Mouse (Mus musculus): ENCODE results near the gene Negr1. TPM values are rescaled to one million over a fixed set of nuclear protein-coding genes. Genes with fewer than 3 reads are reported as not detected.
A peak's percentile ranks its signal among the peaks of the same experiment; 100 is the strongest.
"Not testable (repeated sequence)": the region's sequence is repeated elsewhere in the genome, so short reads cannot be mapped to it uniquely, and the experiment has no call there.

Negr1 gene
- total RNA-seq, 2 experiments from 2014 or later: 1.6 to 2.1 TPM

DNA sequence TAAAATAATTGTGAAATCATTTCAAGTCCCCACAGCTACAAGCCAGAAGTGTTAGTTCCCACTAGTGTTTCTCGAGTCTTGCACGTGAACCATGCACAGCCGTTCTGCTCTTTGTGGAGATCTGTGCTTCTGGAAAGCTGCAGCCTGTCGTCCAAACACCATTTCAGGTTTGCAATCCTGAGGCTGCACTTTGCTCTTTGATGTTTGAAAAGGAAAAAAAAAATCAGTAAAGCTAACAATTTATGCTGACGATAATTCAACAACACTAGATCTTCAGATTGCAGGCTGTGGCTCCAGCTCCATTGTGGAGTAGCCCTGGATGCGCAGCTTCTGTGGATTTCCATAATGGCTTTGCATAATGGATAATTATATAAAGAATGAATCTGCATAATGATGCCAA, 463.0 kb downstream of the Negr1 start:
- DNase-seq: no peak

GRCm38 (mm10) chr3:157031513-157032142, 470.0 kb downstream of the Negr1 start:
- no peak for DNase-seq

DNA sequence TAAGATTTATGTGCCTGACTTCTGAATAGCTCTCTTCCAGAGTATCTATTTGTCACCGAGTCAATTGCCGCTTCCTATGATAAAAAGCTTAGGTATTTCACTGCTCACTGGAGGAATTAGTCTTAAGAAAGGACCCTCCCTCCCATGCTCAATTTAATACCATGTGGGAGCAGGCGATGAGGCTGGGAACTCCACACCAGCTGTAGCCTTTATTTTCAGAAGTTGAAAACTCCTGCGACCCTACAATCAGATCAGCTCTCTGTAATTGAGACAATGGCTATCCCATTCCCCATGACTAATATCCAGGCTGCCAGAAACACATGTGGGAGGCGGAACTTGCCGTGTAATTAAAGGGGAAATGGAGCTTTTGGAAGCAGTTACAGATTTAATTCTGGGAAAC, 474.4 kb downstream of the Negr1 start:
- DNase-seq: no peak

DNA sequence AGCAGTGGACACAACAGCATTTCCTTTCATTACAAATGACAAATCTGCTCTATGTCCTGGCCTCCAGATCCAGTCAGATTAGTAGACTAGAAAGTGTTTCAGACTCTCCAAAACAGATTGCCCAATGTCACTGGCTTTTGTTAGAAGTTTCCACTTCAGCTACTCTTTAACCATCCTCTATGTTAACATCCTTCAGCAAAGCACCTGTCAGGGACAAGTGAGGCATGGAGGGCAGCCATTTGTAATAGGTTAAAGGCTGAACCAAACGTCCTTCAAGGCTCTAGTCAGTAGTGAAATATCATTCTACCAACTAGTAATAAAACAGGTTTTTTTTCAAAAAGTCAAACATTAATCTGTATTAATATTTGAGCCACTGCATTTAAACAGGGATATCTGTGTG, 475.0 kb downstream of the Negr1 start:
- no peak for DNase-seq

GRCm38 (mm10) chr3:157040619-157041018, 479.0 kb downstream of the Negr1 start:
- no peak for DNase-seq

DNA sequence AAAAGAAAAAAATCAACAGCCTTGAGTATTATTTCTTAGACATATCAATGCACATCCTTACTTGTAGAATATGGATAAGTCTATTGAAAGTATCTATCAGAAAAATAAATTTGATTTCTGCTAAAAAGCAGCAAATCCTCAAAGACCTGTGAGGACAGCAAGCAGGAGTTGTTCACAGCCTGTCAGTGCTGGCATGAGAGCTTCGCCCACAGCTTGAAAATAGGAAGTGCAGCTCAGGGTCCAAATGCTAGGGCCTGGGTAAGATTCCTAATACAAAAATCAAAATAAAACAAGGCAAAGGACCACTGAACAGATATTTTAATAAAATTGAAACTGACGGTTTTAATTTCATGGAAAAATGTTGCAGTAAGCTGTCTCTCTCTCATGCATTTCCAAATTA, 483.0 kb downstream of the Negr1 start:
- DNase-seq: no peak

- not testable (repeated sequence) for DNase-seq
These were observed 502.8 kb downstream of the Negr1 start for GRCm38 (mm10) chr3:157064438-157064837.

DNA sequence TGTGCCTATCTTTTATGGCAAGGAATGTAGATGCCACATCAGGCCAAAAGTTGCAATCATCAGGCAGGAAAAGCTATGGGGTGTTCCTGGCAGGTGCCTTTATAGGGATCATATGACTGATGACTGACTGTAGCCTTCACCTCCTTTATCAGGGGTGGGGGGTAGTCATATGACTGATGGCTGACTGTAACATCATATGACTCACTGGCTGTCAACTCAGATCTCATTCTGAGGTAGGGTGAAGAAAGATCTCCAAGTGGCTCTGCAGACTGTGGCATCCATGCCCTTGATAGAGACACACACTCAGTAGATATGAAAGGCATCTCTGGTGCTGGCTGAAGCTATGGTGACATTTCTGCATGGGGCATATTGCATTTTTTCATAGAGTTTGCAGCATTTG, 504.7 kb downstream of the Negr1 start:
- DNase-seq: no peak

GRCm38 (mm10) chr3:157079250-157079965, 517.8 kb downstream of the Negr1 start:
- no peak for DNase-seq

DNA sequence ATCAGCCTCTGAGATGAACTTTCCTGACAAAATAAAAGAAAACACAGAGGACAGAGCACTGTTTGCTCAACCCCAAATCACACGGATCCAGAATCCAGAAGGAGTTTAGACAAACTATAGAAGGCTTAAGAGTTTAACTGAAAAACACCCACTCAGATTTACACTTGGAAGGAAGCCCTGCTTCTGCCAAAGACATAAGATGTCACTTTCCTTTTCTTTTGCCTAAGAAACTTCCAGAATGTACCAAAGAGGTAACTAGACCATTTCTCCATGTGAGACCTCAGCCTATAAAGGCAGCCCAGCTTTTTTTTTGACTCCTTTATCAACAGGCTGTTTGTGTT, 518.3 kb downstream of the Negr1 start:
- DNase-seq: no peak

GRCm38 (mm10) chr3:157080585-157080984, 519.0 kb downstream of the Negr1 start:
- DNase-seq: no peak

DNA sequence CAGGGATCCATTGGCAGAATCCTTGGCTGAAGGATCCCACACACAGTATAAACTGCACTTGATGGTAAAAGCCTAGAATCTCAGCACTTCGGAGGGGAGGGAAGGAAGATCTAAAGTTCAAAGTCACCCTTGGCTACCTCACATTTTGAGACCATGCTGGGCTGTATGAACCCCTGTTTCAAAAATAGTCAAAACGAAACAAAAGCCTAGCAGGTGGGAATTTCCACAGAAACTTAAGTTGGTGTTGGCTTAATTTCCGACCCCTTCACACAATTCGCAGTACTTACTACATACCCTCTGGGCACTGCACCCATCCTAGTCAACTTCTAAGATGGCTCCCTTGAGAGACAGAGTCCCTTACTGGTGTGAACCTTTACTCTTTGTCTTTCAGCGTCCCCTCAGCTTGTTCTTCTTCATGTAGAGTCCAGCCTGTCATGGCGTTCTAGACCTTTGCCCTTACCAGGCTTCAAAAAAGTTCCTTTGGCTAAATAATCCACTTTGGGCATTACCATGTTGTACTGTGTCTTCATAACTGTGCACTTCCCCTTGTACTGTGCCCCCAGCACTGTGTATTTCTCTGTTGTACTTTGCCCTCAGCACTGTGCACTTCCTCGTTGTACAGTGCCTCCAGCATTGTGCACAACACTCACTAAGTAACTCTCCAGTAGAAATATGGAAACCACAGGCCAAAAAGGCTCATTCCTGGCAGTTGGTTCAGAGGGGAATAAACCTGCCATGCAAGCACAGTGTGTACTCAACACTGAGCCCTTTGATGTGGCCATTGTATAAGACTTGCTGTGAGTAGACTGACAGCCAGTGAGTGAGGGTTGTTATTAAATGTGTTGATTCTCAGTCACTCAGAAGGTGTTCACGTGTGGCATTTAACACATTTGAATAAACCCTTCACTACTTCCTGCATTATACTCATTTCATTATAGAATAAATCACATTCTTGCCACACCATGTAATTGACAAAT, 521.5 kb downstream of the Negr1 start:
- no peak for DNase-seq

DNA sequence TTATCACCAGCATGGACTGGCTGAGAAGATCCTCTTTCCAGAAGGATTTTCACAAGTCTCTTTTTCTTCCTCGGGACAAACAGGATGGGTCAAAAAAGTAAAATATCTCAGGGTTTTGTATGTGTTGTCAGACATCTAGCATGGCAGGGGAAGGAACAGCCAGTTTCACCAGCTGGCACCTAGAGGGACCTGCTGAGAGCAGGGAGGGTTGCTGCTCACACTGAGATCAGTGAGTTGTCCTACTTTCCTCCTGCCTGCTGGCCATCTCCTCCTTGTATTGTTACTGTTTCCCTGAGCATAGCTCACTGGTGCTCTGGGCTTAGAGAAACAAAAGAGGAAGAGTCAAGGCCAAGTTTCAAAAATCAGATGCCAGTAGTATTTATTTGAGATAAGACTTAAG, 523.6 kb downstream of the Negr1 start:
- no peak for DNase-seq

DNA sequence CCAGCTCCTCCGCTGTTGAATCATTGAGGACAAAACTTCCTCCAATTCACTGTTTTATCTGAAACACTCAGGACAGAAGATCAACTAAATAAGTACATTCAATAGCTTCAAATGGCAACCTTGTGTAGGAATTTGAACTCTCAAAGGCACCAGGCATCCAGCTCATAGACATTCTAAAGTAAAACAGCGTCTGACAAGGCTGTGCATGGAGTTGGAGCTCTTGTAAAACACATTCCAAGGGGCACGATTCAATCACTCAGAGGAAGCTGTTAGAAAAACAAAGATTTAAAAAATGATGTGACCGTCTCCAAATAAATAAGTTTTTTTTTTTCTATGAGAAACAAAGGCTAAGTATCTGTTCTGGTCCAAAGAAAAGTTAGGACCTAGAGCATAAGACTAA, 528.5 kb downstream of the Negr1 start:
- no peak for DNase-seq

- DNase-seq: no peak
These were observed 534.7 kb downstream of the Negr1 start for GRCm38 (mm10) chr3:157096284-157096683.

DNA sequence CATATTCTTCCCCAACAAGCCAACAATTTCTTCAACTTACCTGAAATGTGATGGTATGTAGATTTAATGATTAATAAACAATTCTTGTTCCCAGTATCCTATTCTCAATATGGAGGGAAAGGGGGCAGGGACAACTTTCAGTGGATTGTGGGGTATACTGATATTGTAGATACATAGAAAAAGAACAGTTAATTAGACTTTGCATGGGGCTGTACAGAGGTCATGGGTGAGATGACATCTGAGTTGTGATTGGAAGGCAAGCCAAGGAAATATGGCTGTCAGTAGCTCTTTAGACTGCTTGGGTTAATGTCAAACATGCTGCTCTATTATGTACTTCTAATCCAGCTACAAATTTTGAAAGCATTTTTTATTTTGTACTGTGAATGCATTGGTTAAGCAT, 535.9 kb downstream of the Negr1 start:
- no peak for DNase-seq

DNA sequence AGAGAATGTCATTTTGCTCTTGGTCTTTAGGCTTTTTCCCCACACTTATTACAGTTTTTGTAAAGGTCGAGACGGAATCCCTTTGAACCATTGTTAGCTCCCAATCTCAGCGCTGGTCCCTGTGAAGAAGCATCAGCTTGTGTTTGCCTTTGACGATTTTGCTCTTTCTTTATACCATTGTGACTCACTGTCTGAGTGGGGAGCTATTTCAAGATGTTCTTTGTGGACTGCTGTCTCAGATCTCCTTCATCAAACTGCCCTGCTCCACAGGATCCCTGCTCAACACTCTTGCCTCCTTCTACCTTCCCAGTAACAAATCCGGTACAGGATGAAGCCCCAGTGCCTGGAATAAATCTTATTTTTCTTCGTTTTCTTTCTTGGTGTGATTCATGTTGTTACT, 536.8 kb downstream of the Negr1 start:
- DNase-seq: no peak

- no peak for DNase-seq
These were observed 543.4 kb downstream of the Negr1 start for GRCm38 (mm10) chr3:157104866-157105579.

GRCm38 (mm10) chr3:157105580-157106264, 544.1 kb downstream of the Negr1 start:
- DNase-seq: no peak

DNA sequence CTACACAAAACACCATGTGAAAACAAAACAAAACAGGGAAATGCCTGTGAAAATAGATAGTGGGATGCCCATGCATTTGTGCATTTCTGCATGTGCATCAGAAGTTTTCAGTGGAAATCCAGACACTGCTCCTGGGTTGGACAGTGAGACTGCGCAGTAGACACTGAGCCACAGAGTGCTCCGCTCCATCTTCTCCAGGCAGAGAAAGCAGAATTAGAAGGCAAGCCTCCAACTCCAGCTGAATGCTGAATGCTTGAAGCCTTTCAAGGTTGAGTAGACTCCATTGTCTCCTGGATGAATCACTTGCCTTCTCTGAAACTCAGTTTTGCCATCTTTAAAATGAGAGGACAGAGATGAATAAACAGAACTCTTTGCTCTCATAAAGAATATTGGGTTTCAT, 546.6 kb downstream of the Negr1 start:
- no peak for DNase-seq

- DNase-seq: peak; percentile 83
These were observed 547.7 kb downstream of the Negr1 start for GRCm38 (mm10) chr3:157109308-157109707.

Data from gastrocnemius, postnatal 10 days (tissue).